Mouse (Mus musculus) small intestine, adult 10 weeks (tissue): Measurements from ENCODE around the gene Cdk2ap2. TPM values are rescaled to one million over a fixed set of nuclear protein-coding genes. Genes with fewer than 3 reads are reported as not detected.

Experiments used
- polyA plus RNA-seq: library from polyadenylated mRNA; stranded (reverse); fragments of 350-450 nt; fragmentation: Illumina TruSeq; extraction: RNeasy Lipid Tissue Mini Kit (QIAGEN cat#74804); gene quantifications from one replicate; pipeline ENCODE4 v1.2.3, GENCODE M21; 2014; ENCODE audit warnings: low replicate concordance

The Cdk2ap2 gene
- polyA plus RNA-seq = 2.9 TPM

DNA sequence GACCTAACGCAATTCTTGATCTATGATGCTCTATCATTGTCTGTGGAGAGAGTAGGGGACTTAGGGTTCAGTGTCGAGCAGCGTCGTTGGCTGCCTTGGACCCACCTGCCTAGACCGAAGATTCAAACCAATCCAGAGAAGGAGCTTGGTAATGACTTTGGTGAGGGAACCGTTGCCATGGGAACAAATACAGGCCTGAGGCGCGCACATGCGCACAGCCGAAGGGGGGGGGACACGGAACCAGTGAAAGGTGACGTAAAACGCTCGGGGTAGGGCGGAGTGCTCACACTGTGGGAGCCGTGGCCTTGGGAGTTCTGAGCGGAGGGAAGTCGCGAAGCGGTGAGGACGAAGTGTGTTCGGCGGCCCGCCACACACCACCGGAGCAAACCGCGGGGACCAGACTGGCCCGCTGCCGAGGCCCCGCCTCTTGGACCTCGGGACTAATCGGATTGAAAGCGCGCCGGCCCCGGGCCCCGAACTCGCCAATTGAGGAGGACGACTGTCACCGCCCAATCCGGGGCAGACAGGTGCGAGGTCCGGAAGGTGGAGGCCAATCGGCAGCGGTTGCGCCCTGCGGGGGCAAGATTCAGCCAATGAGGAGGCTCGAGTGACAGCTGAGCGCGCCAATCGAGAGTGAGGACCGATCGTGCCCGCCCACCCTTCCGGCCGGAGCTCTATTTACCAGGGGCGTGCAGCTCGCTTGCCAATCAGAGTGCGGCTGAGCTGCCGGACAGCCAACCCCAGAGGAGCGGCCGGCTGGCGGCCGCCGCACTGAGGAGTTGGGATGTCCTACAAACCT lies at the start of gene Cdk2ap2:
Cdk2ap2 (plus strand) TSS at position 541 of the 799 bp plus-strand sequence.

DNA sequence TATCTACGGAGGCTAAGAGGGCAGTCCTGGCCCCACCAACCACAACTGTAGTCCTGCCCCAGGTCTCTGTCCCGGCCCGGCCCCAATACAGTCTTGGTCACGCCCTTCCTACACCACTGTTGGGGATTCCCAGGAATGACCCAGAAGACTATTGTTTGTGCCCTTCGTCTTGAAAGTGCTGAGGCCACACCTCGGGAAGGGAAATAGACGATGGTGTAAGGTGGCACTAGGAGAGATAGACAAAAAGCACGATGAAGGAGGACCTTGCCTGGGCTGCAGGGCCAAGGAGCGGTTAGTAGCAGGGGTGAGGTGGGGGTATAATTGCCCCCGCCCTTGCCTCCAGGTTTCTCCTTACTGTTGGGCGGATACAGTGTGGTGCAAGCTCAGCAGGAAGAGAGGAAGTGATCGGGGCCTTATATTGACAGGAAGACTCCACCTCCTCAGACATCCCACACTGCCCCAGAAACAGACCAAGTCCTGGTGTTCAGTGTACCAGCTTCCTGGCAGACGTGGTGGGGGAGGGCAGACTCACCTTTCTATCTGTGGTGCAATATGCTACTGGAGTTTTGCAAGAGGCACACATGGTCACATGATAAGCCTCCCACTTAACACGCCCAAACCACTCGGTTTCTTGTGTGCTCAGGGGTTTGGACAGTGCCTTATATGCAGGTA lies 37.8 kb upstream of the Cdk2ap2 start, which contains the start of gene Gstp3:
Gstp3 (minus strand) TSS at position 501 of the 672 bp plus-strand sequence.

DNA sequence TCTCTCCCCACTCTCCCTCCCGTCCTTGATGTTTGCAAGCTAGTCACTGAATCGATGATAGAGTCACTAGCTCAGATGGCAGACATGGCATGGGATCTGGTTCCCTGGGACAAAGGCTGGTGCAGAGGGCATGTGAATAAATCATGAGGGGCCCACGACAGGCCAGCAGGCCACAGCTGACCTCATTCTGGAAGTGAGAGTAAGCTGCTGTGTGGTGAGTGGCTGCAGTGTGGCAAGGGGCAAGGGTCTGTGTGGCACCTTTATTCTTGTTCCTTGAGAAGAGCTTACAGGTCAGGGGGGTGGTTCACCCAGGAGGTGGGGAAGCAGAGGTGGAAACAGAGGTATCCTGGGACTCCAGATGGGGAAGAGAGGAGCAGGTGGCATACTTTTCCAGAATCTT lies 15.6 kb upstream of the Cdk2ap2 start, which contains the start of gene Cabp2:
Cabp2 (plus strand) TSS at position 185 of the 400 bp plus-strand sequence.

DNA sequence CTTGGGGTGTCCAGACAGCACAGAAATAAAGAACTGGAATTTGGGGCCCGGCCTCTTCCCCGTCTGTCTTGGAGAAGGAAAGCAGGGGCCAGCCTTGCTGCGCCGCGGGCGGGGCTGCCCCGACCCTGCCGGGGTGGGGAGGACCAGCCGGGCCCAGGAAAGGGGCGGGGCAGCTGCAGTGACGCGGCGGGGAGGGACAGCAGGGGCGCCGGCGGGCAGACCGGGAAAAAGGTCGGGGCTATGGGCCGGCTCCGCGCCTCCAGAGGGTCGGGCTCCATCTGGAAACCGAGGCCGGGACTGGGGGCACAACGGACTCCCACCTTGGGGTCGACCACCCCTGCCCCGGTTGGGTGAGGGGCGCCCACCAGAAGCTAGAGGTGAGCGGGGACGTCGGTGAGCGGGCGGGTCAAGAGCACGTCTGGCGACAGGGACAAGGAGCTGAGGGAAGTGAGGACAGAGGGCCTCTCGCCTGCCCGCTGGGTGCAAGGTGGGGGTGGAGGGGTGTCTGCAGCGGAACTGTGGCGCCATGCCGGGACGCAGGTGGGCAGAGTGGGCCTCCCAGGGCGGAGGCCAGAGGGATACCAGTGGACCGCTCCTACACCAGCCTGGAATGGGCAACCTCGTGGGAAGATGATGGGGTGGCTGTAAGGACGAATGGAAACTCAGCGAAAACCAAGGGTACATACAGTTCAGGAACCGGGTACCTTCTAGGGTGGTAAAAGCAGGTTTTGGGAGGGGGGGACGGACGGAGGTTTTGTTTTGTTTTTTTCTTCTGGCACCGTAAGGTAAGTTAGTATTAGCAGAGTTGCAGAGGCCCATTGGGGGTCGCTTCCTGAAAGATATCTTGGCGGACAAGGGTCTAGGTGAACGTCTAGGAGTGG lies 3.1 kb downstream of the Cdk2ap2 start, which contains the start of gene Pitpnm1:
Pitpnm1 (plus strand) TSS at position 162 of the 881 bp plus-strand sequence.

DNA sequence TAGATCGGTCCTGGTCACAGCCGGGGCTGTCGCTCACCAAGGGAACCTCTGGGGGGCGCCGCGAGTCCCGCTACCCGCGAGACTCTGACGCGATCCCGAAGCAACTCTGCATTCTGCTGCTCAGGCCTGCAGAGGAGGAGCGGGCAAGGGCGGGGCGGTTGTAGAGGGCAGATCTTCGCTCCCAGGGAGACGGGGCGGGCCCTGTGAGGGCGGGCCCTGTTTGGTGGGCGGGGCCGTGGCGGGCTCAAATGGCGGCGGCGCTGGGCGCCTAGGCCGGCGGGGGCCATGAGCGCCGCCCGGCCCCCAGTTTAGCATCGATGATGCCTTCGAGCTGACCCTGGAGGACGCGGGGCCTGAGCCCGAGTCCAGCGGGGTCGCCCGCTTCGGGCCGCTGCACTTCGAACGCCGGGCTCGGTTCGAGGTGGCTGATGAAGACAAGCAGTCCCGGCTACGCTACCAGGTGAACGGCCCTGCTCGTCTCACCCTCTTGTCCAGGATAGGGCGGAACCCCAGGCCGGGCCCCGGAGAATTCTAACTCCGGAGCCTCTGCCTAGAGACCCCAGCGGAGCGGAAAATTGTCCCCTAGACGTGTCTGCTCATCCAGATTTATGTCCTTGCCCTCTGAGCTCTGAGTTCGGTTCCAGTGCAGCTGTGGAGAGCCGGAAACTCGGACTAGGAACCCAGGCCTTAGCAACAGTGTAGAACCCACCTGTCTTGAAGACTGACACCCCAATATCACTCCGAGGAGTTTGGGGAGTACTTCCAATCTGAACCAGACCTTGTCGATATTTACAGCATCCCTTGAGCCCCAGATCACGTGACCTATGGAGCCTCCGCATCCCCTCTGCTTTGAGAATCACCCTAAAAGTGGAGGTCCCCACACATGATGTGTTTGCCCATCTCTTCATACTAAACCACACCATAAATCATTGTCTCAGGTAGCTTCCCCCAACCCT lies 29.0 kb downstream of the Cdk2ap2 start, which contains the start of gene Aip:
Aip (minus strand) TSS at position 118 of the 956 bp plus-strand sequence.

DNA sequence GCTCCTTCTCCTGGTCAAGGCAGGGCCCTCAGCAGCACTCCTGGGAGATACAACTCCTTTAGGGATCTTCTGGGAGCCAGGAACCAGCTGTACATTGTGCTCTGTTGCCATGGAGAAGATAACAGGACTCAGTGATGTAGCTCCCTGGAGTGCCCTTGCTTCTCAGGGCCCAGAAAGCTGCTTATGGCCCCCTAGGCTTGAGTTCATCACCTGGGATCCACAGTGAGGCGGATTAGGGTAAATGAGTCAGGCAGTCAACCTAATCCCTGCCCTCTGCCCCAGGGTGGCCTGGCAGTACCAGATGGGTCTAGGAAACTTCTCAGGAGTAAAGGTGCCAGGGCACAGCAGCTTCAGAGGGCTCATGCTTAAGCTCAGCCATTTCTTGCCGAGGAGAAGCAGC lies 42.5 kb downstream of the Cdk2ap2 start, which contains the start of gene Gpr152:
Gpr152 (plus strand) TSS at position 342 of the 400 bp plus-strand sequence.

DNA sequence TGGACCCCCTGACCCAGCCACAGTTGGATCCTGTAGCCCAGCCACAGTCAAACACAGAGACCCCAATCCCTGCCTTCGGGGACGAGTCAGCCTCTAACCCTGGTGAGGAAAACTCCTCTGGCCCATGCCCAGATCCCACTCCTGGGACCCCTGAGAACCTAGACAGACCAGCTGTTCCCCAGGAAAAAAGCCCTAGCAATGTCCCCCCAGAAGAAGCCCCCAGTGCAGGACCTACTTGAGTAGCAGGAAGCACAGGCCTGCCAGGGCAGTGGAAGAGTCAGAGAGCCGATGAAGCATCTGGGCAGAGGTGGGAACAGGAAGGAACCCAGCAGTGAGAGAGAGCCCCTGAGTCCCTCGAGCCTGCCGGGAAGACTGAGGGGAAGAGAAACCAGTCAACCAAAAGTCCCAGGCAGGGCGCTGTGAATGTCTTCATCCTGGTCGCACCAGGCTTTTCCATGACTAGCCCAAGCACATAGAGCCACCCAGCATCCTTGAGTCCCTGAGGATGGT lies 46.8 kb downstream of the Cdk2ap2 start, which contains the start of gene Cabp4:
Cabp4 (minus strand) TSS at position 275 of the 510 bp plus-strand sequence.

DNA sequence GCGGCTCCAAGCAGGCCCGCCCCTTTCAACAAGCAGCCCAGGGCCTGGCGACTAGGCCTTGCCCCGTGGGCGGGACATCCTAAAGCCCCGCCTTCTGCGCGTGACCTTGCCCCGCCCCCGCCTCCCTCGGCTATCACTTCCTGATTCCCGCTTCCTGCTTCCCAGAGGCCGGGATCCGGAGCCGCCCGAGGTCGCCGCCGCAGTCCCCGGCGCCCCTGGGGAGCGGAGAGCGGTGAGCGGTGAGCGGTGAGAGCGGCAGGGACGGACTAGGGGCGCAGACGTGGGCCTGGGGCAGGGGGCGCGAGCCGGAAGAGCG lies 51.5 kb downstream of the Cdk2ap2 start, which contains the start of gene Coro1b:
Coro1b (plus strand) TSS at position 129 of the 316 bp plus-strand sequence.

Other genes with a start within 250 kb of the Cdk2ap2 start
- gene Chka, start 245.4 kb upstream of the Cdk2ap2 start, polyA plus RNA-seq = 266 TPM
- gene Tcirg1, start 190.0 kb upstream of the Cdk2ap2 start, polyA plus RNA-seq = 1.8 TPM
- gene Ndufs8, start 184.4 kb upstream of the Cdk2ap2 start, polyA plus RNA-seq = 0.63 TPM
- 1.9 TPM for gene Aldh3b1, start 167.4 kb upstream of the Cdk2ap2 start, polyA plus RNA-seq
- 0.33 TPM for gene Unc93b1, start 162.0 kb upstream of the Cdk2ap2 start, polyA plus RNA-seq
- gene Aldh3b3, start 138.5 kb upstream of the Cdk2ap2 start, polyA plus RNA-seq = not detected
- gene Aldh3b2, start 124.9 kb upstream of the Cdk2ap2 start, polyA plus RNA-seq = not detected
- 5.0 TPM for gene Acy3, start 110.6 kb upstream of the Cdk2ap2 start, polyA plus RNA-seq
- not detected for gene Tbx10, start 104.4 kb upstream of the Cdk2ap2 start, polyA plus RNA-seq
- gene Nudt8, start 96.6 kb upstream of the Cdk2ap2 start, polyA plus RNA-seq = not detected
- 0.19 TPM for gene Gm49405, start 96.6 kb upstream of the Cdk2ap2 start, polyA plus RNA-seq
- gene Doc2g, start 93.9 kb upstream of the Cdk2ap2 start, polyA plus RNA-seq = not detected
- 2.5 TPM for gene Ndufv1, start 84.4 kb upstream of the Cdk2ap2 start, polyA plus RNA-seq
- 15.3 TPM for gene Gstp1, start 59.2 kb upstream of the Cdk2ap2 start, polyA plus RNA-seq
- 8.5 TPM for gene Gstp2, start 51.2 kb upstream of the Cdk2ap2 start, polyA plus RNA-seq
- not detected for gene Gstp3, start 37.6 kb upstream of the Cdk2ap2 start, polyA plus RNA-seq
- not detected for gene Cabp2, start 15.6 kb upstream of the Cdk2ap2 start, polyA plus RNA-seq
- gene Pitpnm1, start 2.8 kb downstream of the Cdk2ap2 start, polyA plus RNA-seq = 0.93 TPM
- gene Aip, start 28.7 kb downstream of the Cdk2ap2 start, polyA plus RNA-seq = not detected
- gene Gpr152, start 42.6 kb downstream of the Cdk2ap2 start, polyA plus RNA-seq = not detected
- 0.71 TPM for gene Cabp4, start 46.9 kb downstream of the Cdk2ap2 start, polyA plus RNA-seq
- gene Coro1b, start 51.4 kb downstream of the Cdk2ap2 start, polyA plus RNA-seq = 9.9 TPM
- 1.9 TPM for gene Ptprcap, start 56.4 kb downstream of the Cdk2ap2 start, polyA plus RNA-seq
- gene Rps6kb2, start 66.2 kb downstream of the Cdk2ap2 start, polyA plus RNA-seq = 1.9 TPM
- 0.67 TPM for gene Carns1, start 78.3 kb downstream of the Cdk2ap2 start, polyA plus RNA-seq
- 0.56 TPM for gene Tbc1d10c, start 94.1 kb downstream of the Cdk2ap2 start, polyA plus RNA-seq
- 39.0 TPM for gene Ppp1ca, start 94.9 kb downstream of the Cdk2ap2 start, polyA plus RNA-seq
- 1.7 TPM for gene Rad9a, start 104.5 kb downstream of the Cdk2ap2 start, polyA plus RNA-seq
- 0.33 TPM for gene Clcf1, start 117.1 kb downstream of the Cdk2ap2 start, polyA plus RNA-seq
- gene AC109138.7, start 117.2 kb downstream of the Cdk2ap2 start, polyA plus RNA-seq = not detected
- gene Pold4, start 134.7 kb downstream of the Cdk2ap2 start, polyA plus RNA-seq = not detected
- 4.9 TPM for gene Ssh3, start 172.0 kb downstream of the Cdk2ap2 start, polyA plus RNA-seq
- not detected for gene Ankrd13d, start 186.0 kb downstream of the Cdk2ap2 start, polyA plus RNA-seq
- gene Grk2, start 209.0 kb downstream of the Cdk2ap2 start, polyA plus RNA-seq = 13.4 TPM